Mouse (Mus musculus): ENCODE measurements around the gene Sh3d21. TPM values are rescaled to one million over a fixed set of nuclear protein-coding genes. Genes with fewer than 3 reads are reported as not detected.

Sh3d21 gene
- polyA plus RNA-seq, 1 experiment, result 3.8 TPM

DNA sequence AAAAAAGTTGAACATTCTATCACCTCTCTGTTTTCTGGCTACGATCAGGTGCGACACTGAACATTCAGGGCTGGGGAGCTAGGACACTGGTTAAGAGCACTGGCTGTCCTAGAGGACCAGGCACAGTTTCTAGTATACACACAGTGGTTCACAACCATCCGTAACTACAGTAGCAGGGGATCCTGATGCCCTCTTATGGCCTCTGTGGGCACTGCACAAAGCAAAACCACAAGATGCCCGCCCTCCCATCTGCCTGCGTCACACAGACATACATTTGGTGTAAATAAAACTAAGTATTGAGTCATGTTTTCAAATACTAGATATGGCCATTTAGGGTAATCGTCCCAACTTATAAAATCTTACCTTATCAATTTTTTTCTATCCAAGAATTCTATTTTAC is 5.7 kb downstream of the Sh3d21 start:
- Histone ChIP-seq H3K27ac (ENCODE audit: insufficient read depth, low read length) (no peak overlapping the region), H3K4me1 (ENCODE audit: control insufficient read depth, insufficient read depth, low read length) (no peaks in the 10 kb centered on the region), H3K4me3 (ENCODE audit: insufficient read depth, low read length) (no peak overlapping the region)
- TF ChIP-seq CTCF (IDR thresholded peaks at IDR 0.05; ENCODE audit: borderline replicate concordance, insufficient read depth, low read length) (no peak), POLR2A (IDR thresholded peaks at IDR 0.05; ENCODE audit: low read depth, low read length) (no peak)

- H3K27ac ChIP-seq (ENCODE audit: insufficient read depth, low read length), result no peak overlapping the region
- H3K4me3 ChIP-seq (ENCODE audit: insufficient read depth, low read length), result no peak overlapping the region
- peak; percentile 61 for TF ChIP-seq CTCF (IDR thresholded peaks at IDR 0.05; ENCODE audit: borderline replicate concordance, insufficient read depth, low read length)
- TF ChIP-seq POLR2A (IDR thresholded peaks at IDR 0.05; ENCODE audit: low read depth, low read length), result no peak
- H3K4me1 ChIP-seq (ENCODE audit: control insufficient read depth, insufficient read depth, low read length), result no peaks in the 10 kb centered on the region
Measured at GRCm38 (mm10) chr4:126156617-126157016, 6.7 kb downstream of the Sh3d21 start.

- Histone ChIP-seq H3K4me3 (ENCODE audit: insufficient read depth, low read length) (no peak overlapping the region), H3K27ac (ENCODE audit: insufficient read depth, low read length) (no peak overlapping the region), H3K4me1 (ENCODE audit: control insufficient read depth, insufficient read depth, low read length) (no peaks in the 10 kb centered on the region)
- TF ChIP-seq CTCF (IDR thresholded peaks at IDR 0.05; ENCODE audit: borderline replicate concordance, insufficient read depth, low read length) (no peak), POLR2A (IDR thresholded peaks at IDR 0.05; ENCODE audit: low read depth, low read length) (no peak)
Measured at GRCm38 (mm10) chr4:126155869-126156268, 7.4 kb downstream of the Sh3d21 start.

DNA sequence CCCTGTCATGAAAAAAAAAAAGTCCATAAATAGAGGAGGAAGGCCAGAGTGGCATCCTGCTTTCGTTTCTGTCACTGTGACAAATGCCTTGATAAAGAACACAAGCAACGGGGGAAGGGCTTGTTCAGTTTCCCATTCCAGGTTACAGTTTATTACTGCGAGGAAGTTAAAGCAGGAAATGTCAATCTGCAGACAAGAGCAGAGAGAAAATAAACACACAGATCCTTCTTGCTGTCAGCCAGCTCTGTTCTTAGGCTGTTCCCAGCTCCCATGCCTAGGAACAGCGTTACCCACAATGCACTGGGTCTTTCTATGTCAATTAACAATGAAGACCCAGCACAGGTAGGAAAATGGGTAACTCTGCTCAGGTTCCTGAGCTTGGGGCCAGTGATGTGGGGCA is 8.1 kb downstream of the Sh3d21 start:
- Histone ChIP-seq H3K4me3 (ENCODE audit: insufficient read depth, low read length) (no peak overlapping the region), H3K27ac (ENCODE audit: insufficient read depth, low read length) (no peak overlapping the region), H3K4me1 (ENCODE audit: control insufficient read depth, insufficient read depth, low read length) (no peaks in the 10 kb centered on the region)
- TF ChIP-seq CTCF (IDR thresholded peaks at IDR 0.05; ENCODE audit: borderline replicate concordance, insufficient read depth, low read length), result no peak
- TF ChIP-seq POLR2A (IDR thresholded peaks at IDR 0.05; ENCODE audit: low read depth, low read length), result no peak

GRCm38 (mm10) chr4:126152864-126153263 is 10.4 kb downstream of the Sh3d21 start:
- no peaks in the 10 kb centered on the region for H3K4me1 ChIP-seq (ENCODE audit: control insufficient read depth, insufficient read depth, low read length)
- TF ChIP-seq CTCF (IDR thresholded peaks at IDR 0.05; ENCODE audit: borderline replicate concordance, insufficient read depth, low read length) (no peak), POLR2A (IDR thresholded peaks at IDR 0.05; ENCODE audit: low read depth, low read length) (no peak; the same call in 1 of the 2 replicates)
- H3K27ac ChIP-seq (ENCODE audit: insufficient read depth, low read length), result no peak overlapping the region
- no peak overlapping the region for H3K4me3 ChIP-seq (ENCODE audit: insufficient read depth, low read length)

GRCm38 (mm10) chr4:126151701-126152440 is 11.4 kb downstream of the Sh3d21 start:
- Histone ChIP-seq H3K27ac (ENCODE audit: insufficient read depth, low read length) (no peak overlapping the region), H3K4me1 (ENCODE audit: control insufficient read depth, insufficient read depth, low read length) (no peaks in the 10 kb centered on the region), H3K4me3 (ENCODE audit: insufficient read depth, low read length) (no peak overlapping the region)
- no peak for TF ChIP-seq POLR2A (IDR thresholded peaks at IDR 0.05; ENCODE audit: low read depth, low read length)
- TF ChIP-seq CTCF (IDR thresholded peaks at IDR 0.05; ENCODE audit: borderline replicate concordance, insufficient read depth, low read length), result no peak

DNA sequence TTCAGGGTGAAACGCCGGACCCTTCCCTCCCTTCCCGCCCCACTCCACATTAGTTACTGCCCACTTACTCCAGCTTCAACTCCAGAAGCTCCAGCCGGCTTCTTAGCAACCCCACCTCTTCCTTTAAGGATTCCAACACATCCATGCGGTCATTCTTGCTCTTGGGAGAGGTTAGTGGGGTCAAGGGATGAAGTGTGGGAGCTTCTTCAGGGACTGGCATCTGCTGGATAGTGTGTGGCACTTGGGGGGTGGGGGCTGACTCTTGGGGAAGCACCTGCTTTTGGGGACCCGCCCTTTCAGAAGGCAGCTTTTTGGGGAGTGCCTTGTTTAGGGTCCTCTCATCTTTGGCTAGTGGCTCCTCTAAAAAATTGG is 12.4 kb downstream of the Sh3d21 start:
- Histone ChIP-seq H3K4me3 (ENCODE audit: insufficient read depth, low read length) (peak overlapping the region; percentile 3), H3K27ac (ENCODE audit: insufficient read depth, low read length) (peak overlapping the region; percentile 72), H3K4me1 (ENCODE audit: control insufficient read depth, insufficient read depth, low read length) (no peaks in the 10 kb centered on the region)
- no peak for TF ChIP-seq CTCF (IDR thresholded peaks at IDR 0.05; ENCODE audit: borderline replicate concordance, insufficient read depth, low read length)
- no peak for TF ChIP-seq POLR2A (IDR thresholded peaks at IDR 0.05; ENCODE audit: low read depth, low read length)

GRCm38 (mm10) chr4:126150297-126150948 is 12.9 kb downstream of the Sh3d21 start:
- peak overlapping the region; percentile 3 for H3K4me3 ChIP-seq (ENCODE audit: insufficient read depth, low read length)
- TF ChIP-seq POLR2A (IDR thresholded peaks at IDR 0.05; ENCODE audit: low read depth, low read length), result peak; percentile 69
- no peak for TF ChIP-seq CTCF (IDR thresholded peaks at IDR 0.05; ENCODE audit: borderline replicate concordance, insufficient read depth, low read length)
- peak overlapping the region; percentile 86 for H3K27ac ChIP-seq (ENCODE audit: insufficient read depth, low read length)
- H3K4me1 ChIP-seq (ENCODE audit: control insufficient read depth, insufficient read depth, low read length), result no peaks in the 10 kb centered on the region

DNA sequence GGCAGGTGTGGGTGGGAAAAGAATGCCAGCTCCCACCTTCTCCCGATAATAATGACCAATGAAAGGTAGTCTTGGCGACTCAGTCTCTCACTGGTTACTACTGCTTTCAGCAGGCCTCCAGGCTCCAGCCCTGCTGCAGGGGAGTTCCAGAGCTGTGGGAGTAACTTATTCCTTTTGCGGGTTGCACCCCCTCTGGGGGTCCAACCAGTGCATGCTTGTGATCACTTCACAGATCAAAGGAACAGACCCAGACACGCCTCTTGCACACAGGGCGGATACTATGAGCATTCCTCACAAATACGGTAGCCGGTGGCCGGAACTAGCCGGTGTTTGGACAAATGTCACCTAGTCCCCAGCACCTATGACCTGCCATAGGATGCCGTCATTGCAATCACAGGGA is 13.5 kb downstream of the Sh3d21 start:
- H3K4me1 ChIP-seq (ENCODE audit: control insufficient read depth, insufficient read depth, low read length), result no peaks in the 10 kb centered on the region

GRCm38 (mm10) chr4:126149041-126149676 is 14.1 kb downstream of the Sh3d21 start:
- Histone ChIP-seq H3K4me1 (ENCODE audit: control insufficient read depth, insufficient read depth, low read length) (no peaks in the 10 kb centered on the region), H3K4me3 (ENCODE audit: insufficient read depth, low read length) (peak overlapping the region; percentile 69), H3K27ac (ENCODE audit: insufficient read depth, low read length) (peak overlapping the region; percentile 86)
- TF ChIP-seq CTCF (IDR thresholded peaks at IDR 0.05; ENCODE audit: borderline replicate concordance, insufficient read depth, low read length) (no peak), POLR2A (IDR thresholded peaks at IDR 0.05; ENCODE audit: low read depth, low read length) (no peak; the same call in 1 of the 2 replicates)

More for the DNA sequence above, 13.5 kb downstream of the Sh3d21 start:
- H3K27ac ChIP-seq (ENCODE audit: insufficient read depth, low read length), result peak overlapping the region; percentile 86
- TF ChIP-seq POLR2A (IDR thresholded peaks at IDR 0.05; ENCODE audit: low read depth, low read length), result no peak; the same call in 1 of the 2 replicates
- TF ChIP-seq CTCF (IDR thresholded peaks at IDR 0.05; ENCODE audit: borderline replicate concordance, insufficient read depth, low read length), result no peak
- peak overlapping the region; percentile 69 for H3K4me3 ChIP-seq (ENCODE audit: insufficient read depth, low read length)
